Mouse (Mus musculus): ENCODE measurements at regions not wholly inside any gene's neighbourhood (a gene's known extent, or its start where the extent isn't known, plus 50 kb on each side); places are given as distances from the start of the nearest gene placed in this dataset.

DNA sequence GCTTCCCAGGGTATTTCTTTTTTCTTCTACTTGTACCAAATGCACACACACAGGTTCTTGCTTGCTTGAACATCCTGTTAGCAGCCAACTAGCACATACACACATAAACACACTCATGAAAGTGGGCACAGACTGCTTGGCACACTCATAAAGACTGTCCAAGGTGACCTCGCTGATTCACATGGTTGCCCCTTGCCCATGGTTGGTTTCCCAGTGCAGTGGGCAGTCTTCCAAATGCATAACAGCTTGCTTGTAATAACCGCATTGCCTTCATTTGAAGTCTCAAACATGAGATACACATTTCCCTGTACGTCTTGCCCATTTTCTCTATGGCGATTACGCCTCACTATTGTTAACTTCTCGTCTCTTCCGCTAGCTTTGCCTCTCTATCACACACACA, 117.4 kb upstream of the 4930583I09Rik start:
- TF ChIP-seq CTCF (conservative IDR thresholded peaks at IDR 0.05; ENCODE audit: low read length) = no peak
- TF ChIP-seq NANOG (IDR thresholded peaks at IDR 0.05; ENCODE audit: borderline replicate concordance, low read length) = no peak
